Mouse (Mus musculus) intestine, embryonic 15.5 days (tissue): ENCODE data around the gene Svop. TPM values are rescaled to one million over a fixed set of nuclear protein-coding genes. Genes with fewer than 3 reads are reported as not detected.

Experiments used
- ATAC-seq: fragments of 200-750 bp; cut with Nextera tagmentation; 2 replicates; pipeline ENCODE4 v1.8.0; 2017; ENCODE audit warnings: moderate TSS enrichment, moderate library complexity
- H3K27ac ChIP-seq: fragments of 300-500 bp; sonication (generic); 2 replicates; pipeline ENCODE4 v1.5.1; 2015; ENCODE audit warnings: mild to moderate bottlenecking, inconsistent platforms
- H3K27me3 ChIP-seq: fragments of 300-500 bp; sonication (generic); replicated peaks from 2 replicates; pipeline ENCODE4 v1.6.1; 2015; ENCODE audit warnings: inconsistent platforms
- H3K36me3 ChIP-seq: fragments of 300-500 bp; sonication (generic); 2 replicates; pipeline ENCODE4 v1.6.1; 2015; ENCODE audit warnings: inconsistent platforms
- H3K4me1 ChIP-seq: fragments of 300-500 bp; sonication (generic); replicated peaks from 2 replicates; pipeline ENCODE4 v1.6.1; 2015; ENCODE audit warnings: inconsistent platforms
- H3K4me2 ChIP-seq: fragments of 300-500 bp; sonication (generic); replicated peaks from 2 replicates; pipeline ENCODE4 v1.6.1; 2015; ENCODE audit warnings: mild to moderate bottlenecking, inconsistent platforms
- H3K4me3 ChIP-seq: fragments of 300-500 bp; sonication (generic); replicated peaks from 2 replicates; pipeline ENCODE4 v1.5.1; 2015; ENCODE audit warnings: inconsistent platforms
- H3K9ac ChIP-seq: fragments of 300-500 bp; sonication (generic); 2 replicates; pipeline ENCODE4 v1.6.1; 2015; ENCODE audit warnings: inconsistent platforms
- H3K9me3 ChIP-seq: fragments of 300-500 bp; sonication (generic); 2 replicates; pipeline ENCODE4 v1.6.1; 2016; ENCODE audit warnings: inconsistent platforms
- WGBS: fragments of 180-500 bp; shearing (Covaris S2); methylation state at CpG from one replicate; pipeline ENCODE4 v1.1.7; 2015; 5-methylcytosine and 5-hydroxymethylcytosine counted together
- polyA plus RNA-seq: library from polyadenylated mRNA; unstranded; fragments of >200 nt; fragmentation: Nextera tagmentation; extraction: Ambion mirVana; gene quantifications from 2 replicates; pipeline ENCODE4 v1.2.1, GENCODE M21; 2015

The Svop gene
- polyA plus RNA-seq, 1 experiment from 2014 or later = 2.5 TPM

DNA sequence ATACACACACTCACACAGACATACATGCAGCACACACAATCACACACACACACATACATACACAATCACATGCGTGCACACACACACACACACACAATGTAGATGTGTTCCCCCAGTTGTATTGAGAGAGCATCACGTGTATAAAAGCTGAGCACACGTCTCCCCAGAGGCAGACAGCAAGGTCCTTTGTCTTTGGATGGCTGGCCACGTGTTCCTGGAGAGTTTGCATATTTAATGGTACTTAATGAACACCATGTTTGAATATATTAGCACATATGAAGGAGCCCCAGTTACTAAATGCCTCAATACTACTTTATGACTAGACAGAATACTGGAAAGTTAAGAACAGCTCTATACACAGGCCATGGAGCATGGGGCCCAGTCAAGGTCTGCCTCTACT is 27.4 kb downstream of the Svop start:
- H3K9me3 ChIP-seq = no peaks in the 10 kb centered on the region
- no peak overlapping the region for H3K4me3 ChIP-seq
- no peak overlapping the region for H3K27ac ChIP-seq
- no peak for ATAC-seq
- H3K36me3 ChIP-seq = no peaks in the 10 kb centered on the region
- H3K4me1 ChIP-seq = no peaks in the 10 kb centered on the region
- no peak overlapping the region for H3K4me2 ChIP-seq
- H3K27me3 ChIP-seq = no peaks in the 10 kb centered on the region
- 78% methylated on average over 4 of the region's 4 CpGs for WGBS
- H3K9ac ChIP-seq = no peak overlapping the region

- no peak for ATAC-seq
- Histone ChIP-seq H3K36me3 (no peaks in the 10 kb centered on the region), H3K9me3 (no peaks in the 10 kb centered on the region), H3K27me3 (no peaks in the 10 kb centered on the region), H3K27ac (no peak overlapping the region), H3K4me3 (no peak overlapping the region), H3K9ac (no peak overlapping the region), H3K4me2 (no peak overlapping the region), H3K4me1 (no peaks in the 10 kb centered on the region)
- WGBS = 41% methylated on average over 7 of the region's 7 CpGs
Observed at GRCm38 (mm10) chr5:114061675-114062074, 29.7 kb downstream of the Svop start.

DNA sequence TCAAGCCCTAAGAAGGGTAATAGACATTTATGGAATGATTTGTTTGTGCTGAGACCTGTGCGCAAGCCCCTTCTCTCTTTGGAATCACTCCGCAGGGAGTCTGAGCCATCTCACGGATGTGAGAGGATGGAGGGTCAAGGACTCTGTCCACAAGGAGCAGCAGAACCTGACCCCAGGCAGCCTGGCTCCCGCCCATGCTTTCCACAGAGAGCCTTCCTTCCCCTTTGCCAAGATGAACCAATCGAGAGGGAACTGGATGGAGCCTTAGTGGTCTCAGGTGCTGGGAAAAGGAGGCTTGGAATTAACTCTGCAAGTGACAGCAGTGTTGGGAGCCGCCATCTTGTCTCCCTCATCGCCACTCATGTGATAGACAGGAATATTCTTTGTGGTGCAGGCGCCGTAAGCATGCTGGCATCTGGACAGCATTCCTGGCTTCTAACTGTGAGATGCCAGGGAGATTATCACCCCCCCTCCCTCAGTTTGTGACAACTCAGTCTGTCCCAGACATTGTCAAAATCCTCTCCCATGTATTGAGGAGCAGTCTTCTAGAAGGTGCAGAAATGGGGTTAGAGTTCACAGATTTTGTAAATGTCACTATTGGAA is 34.1 kb downstream of the Svop start:
- 78% methylated on average over 9 of the region's 9 CpGs for WGBS
- H3K36me3 ChIP-seq = no peaks in the 10 kb centered on the region
- no peak overlapping the region for H3K4me3 ChIP-seq
- no peak overlapping the region for H3K4me2 ChIP-seq
- H3K27ac ChIP-seq = no peak overlapping the region
- 0 out of 2 replicates have a peak, but pooled peaks cover 1% of the 10 kb centered on the region for H3K4me1 ChIP-seq
- no peak for ATAC-seq
- no peak overlapping the region for H3K9ac ChIP-seq
- H3K27me3 ChIP-seq = no peaks in the 10 kb centered on the region
- no peaks in the 10 kb centered on the region for H3K9me3 ChIP-seq

GRCm38 (mm10) chr5:114052246-114052761 is 39.1 kb downstream of the Svop start:
- Histone ChIP-seq H3K27ac (no peak overlapping the region), H3K4me2 (peak overlapping the region; percentile 39), H3K36me3 (no peaks in the 10 kb centered on the region), H3K9ac (no peak overlapping the region), H3K9me3 (no peaks in the 10 kb centered on the region), H3K4me1 (0 out of 2 replicates have a peak, but pooled peaks cover 4% of the 10 kb centered on the region), H3K4me3 (no peak overlapping the region), H3K27me3 (no peaks in the 10 kb centered on the region)
- 25% methylated on average over 9 of the region's 9 CpGs for WGBS
- ATAC-seq = no peak

GRCm38 (mm10) chr5:114048731-114049308 is 42.5 kb downstream of the Svop start:
- Histone ChIP-seq H3K27ac (no peak overlapping the region), H3K4me2 (no peak overlapping the region), H3K9me3 (no peaks in the 10 kb centered on the region), H3K36me3 (no peaks in the 10 kb centered on the region), H3K9ac (no peak overlapping the region), H3K4me1 (0 out of 2 replicates have a peak, but pooled peaks cover 4% of the 10 kb centered on the region), H3K27me3 (no peaks in the 10 kb centered on the region), H3K4me3 (no peak overlapping the region)
- ATAC-seq = no peak
- WGBS = 49% methylated on average over 12 of the region's 12 CpGs

DNA sequence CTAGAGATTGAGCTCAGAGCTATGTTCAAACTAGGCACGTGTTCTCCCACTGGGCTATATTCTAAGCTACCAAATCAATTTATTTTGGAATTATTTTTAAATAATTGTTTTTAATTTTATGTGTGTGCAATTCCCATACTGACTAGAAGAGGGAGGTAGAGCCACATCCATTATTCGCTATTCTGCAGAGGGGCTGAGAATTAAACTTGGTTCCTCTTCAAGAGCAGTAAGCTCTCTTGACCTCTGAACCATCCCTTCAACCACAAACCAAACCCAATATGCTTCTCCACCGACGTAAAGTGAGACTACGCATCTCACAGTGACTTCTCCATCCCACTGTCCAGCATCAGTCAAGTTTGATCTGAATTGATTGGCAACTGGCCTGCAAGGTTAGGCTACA is 44.2 kb downstream of the Svop start:
- WGBS = 79% methylated on average over 5 of the region's 5 CpGs

DNA sequence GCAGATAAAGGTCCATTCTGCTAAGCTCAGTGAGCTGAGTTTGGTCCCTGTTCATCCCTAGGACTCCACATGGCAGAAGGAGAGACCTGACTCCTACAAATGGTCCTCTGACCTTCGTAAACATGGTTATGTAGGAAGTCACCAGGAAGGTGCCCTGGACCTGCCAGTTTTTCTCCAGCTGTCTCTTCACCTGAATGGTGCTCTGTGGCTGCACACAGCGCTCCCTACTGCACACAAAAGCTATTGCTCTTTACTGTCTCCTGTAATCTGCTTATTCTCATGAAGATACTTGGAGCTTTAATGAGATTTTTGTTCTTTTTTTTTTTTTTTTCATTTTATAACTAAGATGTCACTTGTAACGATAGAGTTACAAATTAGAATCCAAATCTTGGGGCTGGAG is 44.8 kb downstream of the Svop start:
- no peaks in the 10 kb centered on the region for H3K36me3 ChIP-seq
- H3K4me2 ChIP-seq = no peak overlapping the region
- 0 out of 2 replicates have a peak, but pooled peaks cover 4% of the 10 kb centered on the region for H3K4me1 ChIP-seq
- no peaks in the 10 kb centered on the region for H3K9me3 ChIP-seq
- H3K27ac ChIP-seq = no peak overlapping the region
- H3K9ac ChIP-seq = no peak overlapping the region
- 41% methylated on average over 3 of the region's 3 CpGs for whole genome bisulfite sequencing
- no peaks in the 10 kb centered on the region for H3K27me3 ChIP-seq
- H3K4me3 ChIP-seq = no peak overlapping the region
- ATAC-seq = no peak

More for the DNA sequence above, 44.2 kb downstream of the Svop start:
- Histone ChIP-seq H3K36me3 (no peaks in the 10 kb centered on the region), H3K9ac (no peak overlapping the region), H3K9me3 (no peaks in the 10 kb centered on the region), H3K4me2 (no peak overlapping the region), H3K27ac (no peak overlapping the region), H3K27me3 (no peaks in the 10 kb centered on the region), H3K4me3 (no peak overlapping the region), H3K4me1 (0 out of 2 replicates have a peak, but pooled peaks cover 4% of the 10 kb centered on the region)
- no peak for ATAC-seq

GRCm38 (mm10) chr5:114046151-114046550 is 45.2 kb downstream of the Svop start:
- H3K4me3 ChIP-seq = no peak overlapping the region
- no peaks in the 10 kb centered on the region for H3K9me3 ChIP-seq
- H3K9ac ChIP-seq = no peak overlapping the region
- no peak for ATAC-seq
- H3K36me3 ChIP-seq = no peaks in the 10 kb centered on the region
- no peak overlapping the region for H3K4me2 ChIP-seq
- WGBS = 70% methylated on average over 3 of the region's 3 CpGs
- no peak overlapping the region for H3K27ac ChIP-seq
- H3K4me1 ChIP-seq = 0 out of 2 replicates have a peak, but pooled peaks cover 4% of the 10 kb centered on the region
- no peaks in the 10 kb centered on the region for H3K27me3 ChIP-seq

- Histone ChIP-seq H3K4me2 (no peak overlapping the region), H3K4me1 (peaks cover 8% of the 10 kb centered on the region; the same call in 1 of the 2 replicates), H3K4me3 (no peak overlapping the region), H3K9ac (no peak overlapping the region), H3K27me3 (no peaks in the 10 kb centered on the region), H3K27ac (no peak overlapping the region), H3K36me3 (no peaks in the 10 kb centered on the region), H3K9me3 (no peaks in the 10 kb centered on the region)
- no peak for ATAC-seq
- 63% methylated on average over 1 of the region's 1 CpGs for WGBS
Observed at GRCm38 (mm10) chr5:114045134-114045533, 46.2 kb downstream of the Svop start.

GRCm38 (mm10) chr5:114043800-114044199 is 47.6 kb downstream of the Svop start:
- H3K27ac ChIP-seq = no peak overlapping the region
- no peaks in the 10 kb centered on the region for H3K27me3 ChIP-seq
- no peak overlapping the region for H3K9ac ChIP-seq
- no peak for ATAC-seq
- H3K4me3 ChIP-seq = no peak overlapping the region
- WGBS = 70% methylated on average over 4 of the region's 4 CpGs
- H3K4me2 ChIP-seq = no peak overlapping the region
- peaks cover 8% of the 10 kb centered on the region; the same call in 1 of the 2 replicates for H3K4me1 ChIP-seq
- no peaks in the 10 kb centered on the region for H3K9me3 ChIP-seq
- no peaks in the 10 kb centered on the region for H3K36me3 ChIP-seq

DNA sequence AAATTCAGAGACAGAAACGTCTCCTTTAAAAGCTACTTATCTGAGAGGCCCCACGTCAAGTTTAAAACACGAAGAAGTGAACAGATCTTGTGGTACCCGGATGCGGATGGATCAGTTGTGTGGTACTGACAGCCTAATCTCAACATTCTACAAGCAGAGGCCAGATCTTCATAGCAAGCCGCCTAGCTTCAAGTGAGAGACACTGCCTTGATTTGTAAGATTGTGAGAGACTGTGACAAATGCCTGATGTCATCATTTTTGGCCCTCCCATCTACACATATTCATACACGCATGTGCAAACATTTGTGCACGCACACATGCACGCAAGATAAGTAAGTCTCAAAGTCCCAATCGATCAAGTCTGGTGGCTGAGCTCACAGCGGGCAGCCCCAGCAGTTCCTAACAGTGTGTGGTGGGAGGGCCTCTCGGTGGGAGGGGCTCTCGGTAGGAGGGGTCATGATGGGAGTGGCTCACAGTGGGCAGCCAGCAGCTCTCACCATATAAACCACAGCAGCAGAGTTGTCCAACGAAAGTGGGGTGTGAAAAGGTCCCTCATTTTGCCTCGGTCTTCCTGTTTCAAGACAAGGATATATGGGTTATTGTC is 49.9 kb downstream of the Svop start:
- no peaks in the 10 kb centered on the region for H3K9me3 ChIP-seq

DNA sequence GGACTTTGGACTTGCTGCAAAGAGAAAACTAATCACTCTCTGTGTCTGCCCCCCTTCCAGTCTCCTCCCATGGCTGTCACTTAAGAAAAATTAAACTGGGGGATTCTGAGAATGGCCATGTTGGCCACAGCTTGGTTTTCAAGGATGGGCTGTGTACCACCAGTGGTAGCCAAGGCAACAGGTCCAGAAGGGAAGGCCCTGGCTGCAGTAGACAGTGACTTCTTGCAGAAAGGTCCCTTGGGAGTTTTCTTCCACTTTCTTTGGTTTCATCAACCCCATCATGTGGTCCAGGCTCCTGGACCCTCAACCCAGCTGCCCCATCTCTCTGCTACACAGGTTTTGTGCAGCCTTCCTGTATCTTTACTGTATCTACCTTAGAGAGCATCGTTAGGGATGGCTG is 50.5 kb downstream of the Svop start:
- Histone ChIP-seq H3K9me3 (no peaks in the 10 kb centered on the region), H3K4me3 (no peak overlapping the region), H3K4me1 (peaks cover 10% of the 10 kb centered on the region; the same call in 1 of the 2 replicates), H3K27me3 (no peaks in the 10 kb centered on the region), H3K27ac (peak overlapping the region; percentile 74), H3K9ac (no peak overlapping the region), H3K36me3 (no peaks in the 10 kb centered on the region), H3K4me2 (peak overlapping the region; percentile 39)
- 77% methylated on average over 1 of the region's 1 CpGs for WGBS
- ATAC-seq = peak; percentile 48

More for the DNA sequence above, 49.9 kb downstream of the Svop start:
- WGBS = 12% methylated on average over 15 of the region's 15 CpGs
- Histone ChIP-seq H3K4me3 (no peak overlapping the region), H3K4me1 (peaks cover 10% of the 10 kb centered on the region; the same call in 1 of the 2 replicates), H3K27me3 (no peaks in the 10 kb centered on the region), H3K9ac (0 out of 2 replicates have a peak overlapping the region, but pooled peaks have one; percentile 6), H3K4me2 (peak overlapping the region; percentile 39), H3K36me3 (no peaks in the 10 kb centered on the region), H3K27ac (peak overlapping the region; percentile 74)
- peak; percentile 94 for ATAC-seq
